Mouse (Mus musculus) gastrocnemius, adult 2 months (tissue): ENCODE data around the gene Sox6. TPM values are rescaled to one million over a fixed set of nuclear protein-coding genes. Genes with fewer than 3 reads are reported as not detected.

ENCODE experiments used
- DNase-seq: peaks from one replicate; pipeline ENCODE4 v3.0.0; 2022
- H3K27ac ChIP-seq: fragments of 200-600 bp; 2 replicates; pipeline ENCODE4 v1.8.1; 2022; ENCODE audit warnings: mild to moderate bottlenecking
- H3K4me3 ChIP-seq: fragments of 200-600 bp; 2 replicates; pipeline ENCODE4 v1.8.1; 2022; ENCODE audit warnings: mild to moderate bottlenecking, moderate library complexity
- CTCF ChIP-seq: fragments of 200-600 bp; IDR thresholded peaks from 2 replicates; pipeline ENCODE4 v1.8.1; 2022; ENCODE audit warnings: antibody characterized with exemption, mild to moderate bottlenecking, moderate library complexity
- intact Hi-C: fragments of 180-260 bp; cut with DNase I; formaldehyde crosslinking; loops from one replicate; pipeline ENCODE4 v1.15.1; 2025
- total RNA-seq, 2 experiments: library from RNA; stranded (reverse); gene quantifications; 2 replicates each; pipeline ENCODE4 v1.2.3; 2021

Sox6 gene
- total RNA-seq, 2 experiments from 2014 or later, result 186 to 189 TPM

DNA sequence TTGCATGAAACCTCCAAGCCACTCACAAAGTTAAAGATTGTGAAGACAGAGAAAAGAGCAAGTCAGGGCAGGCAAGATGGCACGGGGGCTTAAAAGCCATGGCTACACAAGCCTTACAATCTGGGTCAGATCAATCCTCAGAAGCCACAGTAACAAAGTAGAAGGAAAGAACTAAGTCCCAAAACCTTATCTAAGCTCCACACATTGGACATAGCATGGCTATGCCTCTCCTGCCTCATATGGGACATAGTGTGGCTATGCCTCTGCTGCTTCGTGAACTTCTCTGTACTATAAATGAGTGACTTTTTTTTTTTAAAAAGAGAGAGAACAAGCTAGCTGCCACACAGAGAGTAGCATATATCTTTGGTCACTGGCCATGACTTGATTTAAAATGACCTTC is 471.8 kb downstream of the Sox6 start:
- TF ChIP-seq CTCF, result no peak
- intact Hi-C loops, result no loop called here
- Histone ChIP-seq H3K27ac (no peak overlapping the region), H3K4me3 (no peak overlapping the region)
- DNase-seq, result no peak

DNA sequence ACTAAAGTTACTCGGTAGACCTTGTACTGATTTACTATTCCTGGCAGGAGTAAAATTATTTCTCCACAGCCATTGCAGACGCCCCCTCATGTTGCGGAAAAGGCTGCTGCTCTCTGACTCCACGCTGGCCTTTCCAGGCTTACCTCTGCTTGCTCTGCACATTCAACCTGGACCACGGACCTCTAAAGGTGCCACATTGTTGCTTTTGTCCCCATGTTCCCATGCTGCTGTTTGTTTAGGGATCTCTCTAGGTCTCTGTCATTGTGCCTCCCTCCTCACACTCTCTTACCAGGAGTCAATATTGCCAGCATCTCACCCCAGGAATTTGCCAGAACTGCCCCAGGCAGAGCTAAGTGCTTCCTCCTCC is 473.6 kb downstream of the Sox6 start:
- intact Hi-C loops, result no loop called here
- Histone ChIP-seq H3K27ac (peak overlapping the region; percentile 38), H3K4me3 (no peak overlapping the region)
- TF ChIP-seq CTCF, result no peak
- DNase-seq, result no peak

GRCm38 (mm10) chr7:115564359-115565059 is 474.1 kb downstream of the Sox6 start:
- intact Hi-C loops, result no loop called here
- peak overlapping the region; percentile 38 for H3K27ac ChIP-seq

DNA sequence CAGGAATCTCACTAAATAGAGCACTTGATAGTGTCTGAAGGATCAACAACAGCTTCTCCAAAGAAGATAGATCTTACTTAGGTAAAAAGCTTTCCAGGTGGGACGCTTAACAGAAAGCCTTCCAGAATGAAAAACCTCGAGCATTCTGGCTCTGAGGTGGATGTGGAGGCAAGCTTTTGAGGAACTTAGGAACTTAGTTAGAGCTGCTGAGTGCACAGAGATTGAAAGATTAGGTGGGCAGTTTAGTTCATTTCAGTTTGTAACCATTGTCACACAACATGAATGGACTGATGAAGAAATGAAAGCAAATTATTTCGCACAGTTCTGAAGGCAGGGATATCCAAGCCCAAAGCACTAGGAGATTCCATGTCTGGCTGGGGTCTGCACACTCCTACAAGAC is 481.9 kb downstream of the Sox6 start:
- no peak for DNase-seq
- TF ChIP-seq CTCF, result no peak

More at GRCm38 (mm10) chr7:115564359-115565059, 474.1 kb downstream of the Sox6 start:
- no peak overlapping the region for H3K4me3 ChIP-seq
- no peak for DNase-seq
- no peak for TF ChIP-seq CTCF

DNA sequence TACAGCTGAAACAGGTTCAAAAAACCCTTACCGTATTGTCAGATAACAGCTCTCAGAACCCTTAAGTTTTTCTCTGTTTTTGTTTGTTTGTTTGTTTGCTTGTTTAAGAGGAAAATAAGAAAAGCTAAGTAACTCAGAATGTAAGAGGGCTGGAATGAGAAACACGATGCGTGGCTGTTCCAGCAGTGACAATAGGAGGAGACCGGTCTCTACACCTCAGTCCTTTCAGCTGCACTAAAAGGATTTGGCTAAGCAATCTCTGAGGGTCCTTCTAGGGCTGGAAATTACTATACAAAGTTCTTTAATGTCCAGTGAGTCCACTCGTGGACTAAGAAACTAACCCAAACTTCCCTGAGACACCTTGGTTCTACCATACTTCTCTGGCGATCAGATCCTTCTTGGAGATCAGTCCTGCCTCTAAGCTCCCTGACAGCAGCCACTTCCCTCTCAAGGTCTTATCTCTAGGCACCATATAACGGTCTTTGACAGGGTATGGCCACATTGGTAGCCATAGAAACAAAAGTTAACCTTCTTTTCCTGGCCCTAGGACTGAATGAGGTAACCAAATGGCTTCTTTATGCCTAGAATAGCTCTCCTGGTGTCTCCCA is 488.3 kb downstream of the Sox6 start:
- no peak for TF ChIP-seq CTCF
- Histone ChIP-seq H3K4me3 (no peak overlapping the region), H3K27ac (peak overlapping the region; percentile 82)
- no peak for DNase-seq
- intact Hi-C loops, result no loop called here

More for the DNA sequence above, 481.9 kb downstream of the Sox6 start:
- Histone ChIP-seq H3K27ac (no peak overlapping the region), H3K4me3 (no peak overlapping the region)
- intact Hi-C loops, result no loop called here

DNA sequence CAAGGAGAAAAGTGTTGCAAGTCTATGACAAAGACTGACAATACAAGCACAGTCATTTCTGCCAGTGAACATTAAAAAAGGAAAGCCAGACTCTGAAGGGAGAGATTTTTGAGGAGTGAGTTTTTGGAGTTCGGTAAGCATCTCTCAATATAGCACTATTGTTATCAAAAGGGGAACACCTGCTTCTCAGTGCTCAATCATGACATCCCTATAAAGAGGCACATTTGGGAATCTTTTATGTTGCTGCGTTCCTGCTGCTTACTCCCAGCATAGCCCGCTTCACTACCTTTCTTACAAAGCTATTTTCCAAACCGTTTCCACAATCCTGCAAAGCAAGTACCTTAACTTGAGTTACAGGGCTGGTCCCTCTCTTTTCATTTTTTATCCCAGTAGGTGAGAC is 488.9 kb downstream of the Sox6 start:
- no peak overlapping the region for H3K4me3 ChIP-seq
- peak overlapping the region; percentile 82 for H3K27ac ChIP-seq
- TF ChIP-seq CTCF, result no peak
- no peak for DNase-seq
- intact Hi-C loops, result loop anchor here (5.0 to 10.0 kb wide), 2 partner anchors 72 to 485 kb away; partner anchors contain the start of genes 1110004F10Rik and Sox6

DNA sequence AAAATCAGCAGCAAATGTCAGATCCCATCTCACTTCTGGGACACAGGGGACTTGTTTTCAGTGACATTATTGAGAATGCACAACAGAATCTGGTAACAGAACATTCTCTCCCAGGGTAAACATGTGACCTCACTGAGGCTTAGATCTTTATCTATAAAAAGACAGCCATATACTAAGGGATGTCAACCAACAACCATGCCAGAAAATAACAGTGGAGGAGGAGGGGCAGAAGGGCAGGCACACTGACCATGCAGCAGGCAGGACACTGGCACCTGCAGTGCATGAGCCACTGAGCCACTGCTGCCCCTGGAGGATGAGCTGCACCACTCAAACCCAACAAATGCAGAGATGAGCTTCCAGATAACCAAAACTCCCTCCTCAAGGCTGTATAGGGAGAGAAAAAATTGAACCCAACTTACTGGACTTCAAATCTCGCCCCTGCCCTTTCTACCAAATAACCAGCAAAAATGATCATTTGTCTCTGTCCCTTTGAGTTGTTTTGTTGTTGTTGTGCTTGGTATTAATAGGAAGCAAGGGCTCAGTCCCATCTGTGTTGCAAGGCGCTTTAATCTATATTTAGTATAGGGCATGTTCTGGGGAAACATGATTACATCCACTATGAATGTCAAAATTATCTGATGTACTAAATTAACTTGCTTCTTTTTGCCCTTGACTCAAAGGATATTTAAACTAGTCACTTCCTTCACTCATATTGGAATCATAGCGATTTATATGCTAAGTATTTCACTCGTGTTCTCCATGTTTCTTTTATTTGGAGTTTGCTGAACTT is 492.8 kb downstream of the Sox6 start:
- no peak for TF ChIP-seq CTCF
- intact Hi-C loops, result loop anchor here (5.0 to 10.0 kb wide), 2 partner anchors 68 to 489 kb away; partner anchors contain the start of genes 1110004F10Rik and Sox6
- H3K4me3 ChIP-seq, result no peak overlapping the region
- peak overlapping the region; percentile 82 for H3K27ac ChIP-seq
- peak; percentile 49 for DNase-seq

- Histone ChIP-seq H3K4me3 (no peak overlapping the region), H3K27ac (peak overlapping the region; percentile 35; the same call in 1 of the 2 replicates)
- intact Hi-C loops, result loop anchor here (10.0 kb wide), 1 partner anchor 491 kb away; the partner anchor contains the start of genes 1110004F10Rik and Sox6
- DNase-seq, result no peak
- TF ChIP-seq CTCF, result no peak
Measured at GRCm38 (mm10) chr7:115543596-115543995, 495.0 kb downstream of the Sox6 start.

DNA sequence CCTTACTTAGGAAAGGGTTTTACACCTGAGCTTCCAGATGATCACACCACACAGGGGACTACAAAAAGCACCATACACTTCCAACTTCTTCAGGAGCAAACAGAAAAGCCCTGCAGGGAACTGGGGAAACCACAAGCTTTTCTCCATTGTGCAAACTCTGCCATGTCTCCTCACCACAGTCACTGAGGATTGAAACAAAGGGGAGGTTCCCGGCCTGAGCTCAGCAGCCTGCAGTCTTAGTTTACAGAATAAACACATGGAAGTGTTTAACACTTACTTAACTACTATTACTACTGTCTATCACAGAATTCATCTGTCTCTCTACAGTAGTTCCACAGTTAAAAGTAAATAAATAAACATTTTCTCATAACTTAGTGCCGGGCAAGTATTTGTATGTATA is 498.3 kb downstream of the Sox6 start:
- no peak overlapping the region for H3K4me3 ChIP-seq
- intact Hi-C loops, result loop anchor here (10.0 kb wide), 1 partner anchor 495 kb away; the partner anchor contains the start of genes 1110004F10Rik and Sox6
- no peak for DNase-seq
- H3K27ac ChIP-seq, result peak overlapping the region; percentile 31; the same call in 1 of the 2 replicates
- TF ChIP-seq CTCF, result no peak

GRCm38 (mm10) chr7:115539003-115539402 is 499.6 kb downstream of the Sox6 start:
- Histone ChIP-seq H3K4me3 (no peak overlapping the region), H3K27ac (no peak overlapping the region)
- intact Hi-C loops, result no loop called here
- peak; percentile 32 for DNase-seq
- peak; percentile 15; the same call in 1 of the 2 replicates for TF ChIP-seq CTCF

GRCm38 (mm10) chr7:115537636-115538035 is 501.0 kb downstream of the Sox6 start:
- Histone ChIP-seq H3K4me3 (no peak overlapping the region), H3K27ac (no peak overlapping the region)
- DNase-seq, result no peak
- no peak for TF ChIP-seq CTCF
- intact Hi-C loops, result no loop called here

- no peak for TF ChIP-seq CTCF
- DNase-seq, result no peak
- intact Hi-C loops, result no loop called here
- Histone ChIP-seq H3K27ac (no peak overlapping the region), H3K4me3 (no peak overlapping the region)
Measured at GRCm38 (mm10) chr7:115536521-115536920, 502.1 kb downstream of the Sox6 start.

- DNase-seq, result no peak
- intact Hi-C loops, result no loop called here
- H3K4me3 ChIP-seq, result no peak overlapping the region
- TF ChIP-seq CTCF, result no peak
- peak overlapping the region; percentile 40; the same call in 1 of the 2 replicates for H3K27ac ChIP-seq
Measured at GRCm38 (mm10) chr7:115531875-115532274, 506.7 kb downstream of the Sox6 start.
